Mouse (Mus musculus) CD4-positive naive resting alpha-beta T cell, adult 76 days (primary cell): ENCODE data around the gene Nxph4. TPM values are rescaled to one million over a fixed set of nuclear protein-coding genes. Genes with fewer than 3 reads are reported as not detected.

Source experiments
- total RNA-seq: library from RNA; stranded (reverse); gene quantifications from one replicate; pipeline ENCODE4 v1.2.4, GENCODE M21; 2023

Nxph4 gene
- total RNA-seq = not detected

DNA sequence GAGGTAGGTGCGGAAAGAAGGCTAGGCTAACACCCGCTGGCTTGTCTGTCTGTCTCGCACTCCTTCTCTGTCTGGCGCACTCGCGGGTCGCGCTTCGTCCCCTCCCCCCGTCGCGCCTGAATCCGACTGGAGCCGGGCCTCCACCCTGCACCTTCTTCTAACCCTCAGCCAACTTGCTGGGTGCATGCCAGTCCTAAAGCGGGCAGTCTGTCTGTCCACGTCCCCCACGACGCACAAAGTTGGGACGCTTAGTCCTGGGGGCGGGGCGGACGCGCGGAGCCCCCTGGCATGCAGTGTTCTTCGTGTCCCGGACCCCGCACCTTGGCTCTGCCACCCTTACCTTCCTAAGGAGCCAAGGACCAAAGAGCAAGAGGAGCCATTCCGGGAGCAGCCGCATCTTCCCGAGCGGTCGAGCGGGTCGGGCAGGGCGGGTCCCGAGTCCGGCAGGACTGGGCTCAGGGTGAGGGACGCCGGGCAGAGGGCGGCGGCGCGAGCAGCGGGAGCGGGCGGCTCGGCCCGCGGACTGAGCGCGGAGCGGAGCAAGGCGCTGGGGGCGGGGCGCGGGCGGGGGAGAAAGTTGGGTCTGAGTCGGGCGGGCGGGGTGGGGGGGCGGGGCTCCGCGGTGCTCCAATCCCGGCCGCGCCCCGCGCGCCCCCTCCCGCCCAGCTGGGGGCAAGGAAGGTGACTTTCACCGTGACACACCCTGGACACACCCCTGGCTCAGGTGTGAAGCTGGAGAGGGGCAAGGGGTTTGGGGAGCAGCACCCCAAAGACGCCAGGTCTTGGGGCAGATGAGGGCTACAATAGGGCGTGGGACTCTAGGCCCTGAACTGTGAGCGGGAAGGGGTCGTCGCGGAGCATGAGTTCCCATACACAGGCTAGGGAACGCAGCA is at the start of gene Nxph4:
Gene Nxph4, minus strand, starts transcription at position 524 of the 893 bp plus-strand sequence.

DNA sequence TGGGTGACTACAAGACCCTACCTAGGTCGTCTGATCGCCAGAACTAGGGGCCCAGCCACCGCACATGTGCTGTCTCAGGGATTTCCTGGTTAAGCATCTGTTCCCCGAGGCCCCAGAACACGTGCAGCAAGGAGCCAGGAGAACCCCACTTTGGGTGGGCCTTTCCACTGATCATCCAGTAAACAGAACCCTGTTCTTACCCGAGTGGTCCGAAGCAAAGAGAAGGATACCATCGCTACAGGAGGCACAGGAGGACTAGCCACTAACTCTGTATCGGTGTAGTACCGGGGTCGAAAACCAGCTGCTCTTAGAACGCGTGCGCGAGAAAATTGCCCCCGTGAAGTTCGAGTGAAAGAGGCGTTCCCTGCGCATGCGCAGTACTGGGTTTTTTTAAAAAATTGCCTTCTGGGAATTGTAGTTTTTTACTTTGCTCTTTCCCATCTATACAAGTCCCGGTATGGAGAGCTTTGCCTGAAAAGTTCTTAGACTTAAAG is 12.2 kb downstream of the Nxph4 start, which contains the start of gene Shmt2:
Gene Shmt2, minus strand, starts transcription at position 357 of the 494 bp plus-strand sequence.

DNA sequence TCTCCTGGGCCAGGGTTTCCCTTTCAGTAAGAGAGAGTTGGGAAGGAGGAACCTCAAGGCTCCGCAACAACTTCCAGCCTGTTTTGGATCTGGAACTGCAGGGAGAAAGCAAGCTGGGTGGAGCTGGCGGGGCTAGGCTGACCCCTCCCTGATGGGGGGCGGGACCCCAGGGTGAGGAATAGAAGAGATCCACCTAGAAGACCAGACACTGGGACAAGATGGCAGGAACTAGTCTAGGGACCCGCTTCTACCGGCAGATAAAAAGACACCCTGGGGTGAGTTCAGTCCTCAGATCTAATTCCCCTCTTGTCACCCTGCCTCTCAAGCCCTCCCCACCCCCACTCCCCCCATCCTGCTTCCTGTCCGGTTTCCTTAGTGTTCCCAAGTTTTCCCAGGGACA is 19.6 kb downstream of the Nxph4 start, which contains the start of gene Ndufa4l2:
Gene Ndufa4l2, plus strand, starts transcription at position 204 of the 400 bp plus-strand sequence.

DNA sequence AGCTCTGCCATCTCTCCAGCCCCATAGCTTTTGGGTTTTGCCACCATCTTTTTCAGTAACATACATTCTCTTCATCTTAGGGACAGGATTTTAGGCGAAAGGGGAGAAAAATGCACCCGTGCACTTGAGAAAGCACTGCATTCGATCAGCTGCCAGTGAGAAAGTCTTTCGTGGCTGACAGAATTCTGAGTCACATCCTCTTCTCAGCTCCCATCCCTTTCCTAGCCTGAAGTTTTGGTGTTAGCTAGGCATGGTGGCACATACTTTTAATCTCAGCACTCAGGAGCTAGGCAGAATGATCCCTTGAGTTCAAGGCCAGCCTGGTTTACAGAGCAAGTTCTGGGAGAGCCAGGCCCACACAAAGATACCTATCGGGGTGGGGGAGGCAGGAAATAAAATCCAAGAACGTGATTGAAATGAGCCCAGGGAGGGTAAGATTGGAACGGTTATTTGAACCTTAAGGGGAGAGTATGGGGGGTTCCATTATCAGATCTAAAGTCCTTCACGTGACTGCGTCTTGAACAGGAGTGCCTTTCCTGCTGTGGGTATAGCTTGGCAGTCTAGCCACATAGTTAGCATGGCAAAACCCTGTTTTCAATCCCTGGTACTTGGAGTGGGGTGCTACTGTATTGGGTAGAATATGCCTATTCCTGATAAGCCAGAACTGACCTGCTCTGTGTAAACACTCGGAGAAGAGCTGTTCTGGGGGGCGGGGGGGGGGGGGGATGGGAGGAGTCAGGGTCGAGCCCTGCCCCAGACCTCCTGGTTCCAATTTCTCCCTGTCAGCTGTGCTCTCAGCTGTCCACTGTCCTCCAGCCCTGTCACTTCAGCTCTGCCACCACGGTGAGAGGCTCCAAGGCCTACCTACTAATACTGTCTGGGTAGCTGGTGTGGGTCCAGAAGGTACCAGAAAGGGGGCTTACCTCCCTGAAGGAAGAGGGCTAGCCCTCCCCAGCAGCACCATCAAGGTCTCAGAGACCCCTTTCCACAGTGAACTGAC is 33.2 kb downstream of the Nxph4 start, which contains the start of gene Stac3:
Gene Stac3, plus strand, starts transcription at position 793 of the 1,000 bp plus-strand sequence.

Other genes starting within 250 kb of the Nxph4 start
- 103 TPM for gene Mbd6, start 245.5 kb downstream of the Nxph4 start, total RNA-seq
- gene Mars, start 222.8 kb downstream of the Nxph4 start, total RNA-seq = 48.5 TPM
- 257 TPM for gene Arhgap9, start 212.6 kb downstream of the Nxph4 start, total RNA-seq
- 0.15 TPM for gene Gli1, start 192.6 kb downstream of the Nxph4 start, total RNA-seq
- gene Inhbe, start 180.1 kb downstream of the Nxph4 start, total RNA-seq = not detected
- gene Inhbc, start 164.1 kb downstream of the Nxph4 start, total RNA-seq = 0.29 TPM
- 109 TPM for gene R3hdm2, start 154.2 kb downstream of the Nxph4 start, total RNA-seq
- 4.3 TPM for gene Stac3, start 32.9 kb downstream of the Nxph4 start, total RNA-seq
- gene Ndufa4l2, start 19.6 kb downstream of the Nxph4 start, total RNA-seq = not detected
- 64.6 TPM for gene Shmt2, start 12.1 kb downstream of the Nxph4 start, total RNA-seq
- gene Lrp1, start 86.6 kb upstream of the Nxph4 start, total RNA-seq = 4.5 TPM
- gene Stat6, start 108.4 kb upstream of the Nxph4 start, total RNA-seq = 169 TPM
- 9.3 TPM for gene Nemp1, start 132.3 kb upstream of the Nxph4 start, total RNA-seq
- 35.3 TPM for gene Nab2, start 134.0 kb upstream of the Nxph4 start, total RNA-seq
- 0.38 TPM for gene Myo1a, start 170.6 kb upstream of the Nxph4 start, total RNA-seq
- gene Tac2, start 189.9 kb upstream of the Nxph4 start, total RNA-seq = not detected
- 11.1 TPM for gene Zbtb39, start 205.0 kb upstream of the Nxph4 start, total RNA-seq
- gene Gpr182, start 217.2 kb upstream of the Nxph4 start, total RNA-seq = 0.18 TPM
- gene Rdh1, start 225.2 kb upstream of the Nxph4 start, total RNA-seq = 0.41 TPM
- not detected for gene Rdh16f1, start 225.2 kb upstream of the Nxph4 start, total RNA-seq
- gene Rdh9, start 241.8 kb upstream of the Nxph4 start, total RNA-seq = not detected